Mouse (Mus musculus): ENCODE measurements around the gene Otulin.

Gene Otulin

GRCm38 (mm10) chr15:27657866-27658265, 27.4 kb upstream of the Otulin start:
- no peak for DNase-seq (ENCODE audit: low spot score in 2 of 2)

DNA sequence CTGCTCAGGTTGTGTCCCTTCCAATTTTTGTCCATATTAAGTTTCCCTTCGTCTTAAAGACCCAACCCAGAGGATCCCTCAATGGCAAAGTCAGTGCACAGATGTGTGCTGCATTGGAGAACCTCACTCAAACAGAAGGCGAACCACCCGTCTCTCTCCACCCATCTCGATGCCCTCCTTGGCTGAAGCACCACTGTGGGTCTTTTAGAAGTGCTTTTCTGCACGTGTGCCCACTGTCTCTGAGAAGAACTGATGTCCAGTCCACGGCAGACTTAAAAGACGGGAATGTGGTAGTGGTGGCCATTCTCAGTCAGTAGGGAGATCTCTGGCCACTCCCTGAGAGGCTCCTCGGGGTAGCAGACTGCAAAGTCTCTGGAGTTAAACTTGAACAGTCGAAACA, 26.1 kb upstream of the Otulin start:
- no peak for DNase-seq (ENCODE audit: low spot score in 2 of 2)

DNA sequence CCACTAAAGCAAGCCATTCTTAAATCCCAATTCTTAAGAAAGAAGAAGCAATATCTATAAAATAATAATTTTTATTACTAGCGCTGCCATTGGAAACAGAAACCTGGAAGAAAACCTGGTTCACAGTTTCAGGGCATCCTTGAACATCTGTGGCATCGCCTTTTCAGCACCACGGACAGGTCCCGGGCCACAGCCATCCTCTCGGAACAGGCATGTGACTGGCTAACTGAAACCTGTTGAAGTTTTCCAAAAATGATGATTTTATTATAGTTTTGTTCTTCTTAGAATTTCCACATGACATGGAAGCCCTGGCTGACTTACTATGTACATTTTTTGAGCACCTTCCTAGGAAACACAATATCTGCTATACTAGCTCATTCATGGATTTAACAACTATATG, 24.5 kb upstream of the Otulin start:
- DNase-seq (ENCODE audit: low spot score in 2 of 2), result peak in 1 of 2 experiments; percentile 58

GRCm38 (mm10) chr15:27647686-27648085, 17.2 kb upstream of the Otulin start:
- DNase-seq (ENCODE audit: low spot score in 2 of 2), result no peak

GRCm38 (mm10) chr15:27646665-27647064, 16.2 kb upstream of the Otulin start:
- DNase-seq (ENCODE audit: low spot score in 2 of 2), result no peak

- DNase-seq (ENCODE audit: low spot score in 2 of 2), result no peak
Observed at GRCm38 (mm10) chr15:27645250-27645649, 14.8 kb upstream of the Otulin start.

- DNase-seq (ENCODE audit: low spot score in 2 of 2), result peak in 1 of 2 experiments; percentile 56
Observed at GRCm38 (mm10) chr15:27642895-27643294, 12.4 kb upstream of the Otulin start.

GRCm38 (mm10) chr15:27641171-27641570, 10.7 kb upstream of the Otulin start:
- no peak for DNase-seq (ENCODE audit: low spot score in 2 of 2)

DNA sequence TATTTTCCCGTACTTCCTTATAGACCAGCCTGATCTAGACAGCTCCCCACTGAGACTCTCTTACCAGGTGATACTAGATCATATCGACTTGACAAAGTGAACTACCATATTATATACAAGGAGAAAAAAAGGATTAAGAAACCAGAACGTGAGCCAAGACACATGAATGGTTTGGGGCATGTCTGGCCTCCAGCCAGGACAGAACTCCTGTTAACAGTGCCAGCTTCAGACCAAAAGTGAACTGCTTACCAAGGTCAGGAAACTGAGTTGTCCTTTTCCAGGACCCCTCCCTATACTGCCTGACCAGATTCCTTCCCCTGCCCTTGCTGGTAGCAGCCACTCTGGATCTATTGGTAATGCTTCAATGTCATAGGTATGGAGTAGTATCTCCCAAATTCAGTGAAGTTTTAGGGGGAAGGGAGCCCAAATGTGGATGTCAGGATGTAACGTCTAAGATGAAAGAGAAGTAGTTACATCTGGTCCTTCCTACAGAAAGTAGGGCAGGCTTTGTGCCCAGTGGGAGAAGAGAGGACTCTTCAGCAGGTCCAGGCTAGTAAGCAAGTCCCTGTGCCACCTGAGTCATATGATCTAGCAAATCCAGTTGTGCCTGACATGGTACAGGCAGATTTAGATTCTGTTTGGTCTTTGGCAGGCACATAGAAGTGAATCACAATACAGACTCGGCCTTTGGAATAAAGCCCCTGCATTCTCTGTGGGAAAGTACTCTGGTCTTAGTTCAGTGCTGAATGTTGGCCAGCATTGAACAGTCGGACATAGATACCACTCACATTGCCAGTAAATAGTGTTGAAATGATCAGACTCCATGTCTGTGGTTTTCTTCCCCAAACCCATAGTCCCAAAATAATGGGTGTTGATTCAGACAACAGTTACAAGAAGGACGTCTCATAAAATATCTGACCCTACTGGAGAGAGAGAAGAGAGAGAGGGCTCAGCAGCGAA, 3.7 kb upstream of the Otulin start:
- no peak for DNase-seq (ENCODE audit: low spot score in 2 of 2)

DNA sequence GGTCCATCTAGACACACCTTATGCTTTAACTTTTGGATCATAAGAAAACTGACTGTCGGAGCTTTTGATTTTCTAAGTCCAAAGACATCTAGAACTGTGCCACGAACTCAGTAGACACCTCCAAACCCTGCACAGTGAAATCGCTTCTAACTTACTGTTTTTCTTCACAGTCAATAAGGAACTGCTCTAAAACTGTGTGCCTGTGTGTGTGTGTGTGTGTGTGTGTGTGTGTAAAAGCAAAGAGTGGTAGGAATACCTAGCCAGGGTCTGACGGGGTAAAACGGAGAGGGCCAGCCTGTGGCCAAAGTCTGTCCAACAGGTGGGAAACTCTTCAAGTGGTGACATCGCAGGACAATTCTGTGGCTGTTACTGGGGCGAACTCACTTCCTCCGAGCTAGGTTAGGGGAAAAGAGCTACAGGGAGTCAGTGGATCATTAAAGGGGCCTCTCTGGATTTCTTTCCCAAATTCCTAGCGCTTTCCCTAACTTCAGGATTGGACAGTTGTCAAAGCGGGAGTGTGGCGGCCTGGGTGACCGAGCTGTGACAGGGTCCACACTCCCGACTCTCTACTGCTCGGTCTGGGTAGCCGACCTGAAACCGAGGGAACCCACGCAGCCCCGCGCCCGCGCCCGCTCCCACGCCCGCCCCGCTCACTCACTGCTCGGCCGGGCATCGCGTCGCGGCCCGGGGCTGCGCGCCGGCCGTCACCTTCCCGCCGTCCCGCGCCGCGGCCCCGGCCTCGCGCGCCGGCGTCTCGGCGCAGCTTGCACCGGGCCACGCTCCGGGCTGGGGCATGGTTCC, 493 bp downstream of the Otulin start:
- peak; percentile 28 to 32 for DNase-seq (ENCODE audit: low spot score in 2 of 2)

DNA sequence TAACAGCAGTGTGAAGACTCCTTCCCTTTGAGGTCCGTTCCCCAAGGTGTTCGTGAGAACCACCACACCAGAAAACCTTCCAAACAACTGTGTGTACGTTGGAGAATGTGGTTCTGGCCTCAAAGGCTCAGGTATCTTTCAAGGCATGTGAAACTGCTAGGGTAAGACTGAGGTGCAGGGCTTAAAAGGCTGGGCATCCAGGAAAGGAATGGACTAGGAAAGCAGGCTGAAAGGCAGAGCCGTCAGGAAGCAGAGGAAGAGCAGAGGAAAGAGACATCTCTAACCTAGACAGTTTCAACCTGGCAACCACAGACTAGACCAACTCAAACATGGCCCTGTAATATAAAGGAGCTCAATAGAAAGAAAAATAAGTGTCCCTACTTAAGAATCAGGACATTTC, 1.4 kb downstream of the Otulin start:
- no peak for DNase-seq (ENCODE audit: low spot score in 2 of 2)

- peak in 1 of 2 experiments; percentile 30 for DNase-seq (ENCODE audit: low spot score in 2 of 2)
Observed at GRCm38 (mm10) chr15:27627794-27628193, 2.7 kb downstream of the Otulin start.

GRCm38 (mm10) chr15:27626314-27626713, 4.2 kb downstream of the Otulin start:
- DNase-seq (ENCODE audit: low spot score in 2 of 2), result no peak

GRCm38 (mm10) chr15:27625890-27626255, 4.6 kb downstream of the Otulin start:
- no peak for DNase-seq (ENCODE audit: low spot score in 2 of 2)

DNA sequence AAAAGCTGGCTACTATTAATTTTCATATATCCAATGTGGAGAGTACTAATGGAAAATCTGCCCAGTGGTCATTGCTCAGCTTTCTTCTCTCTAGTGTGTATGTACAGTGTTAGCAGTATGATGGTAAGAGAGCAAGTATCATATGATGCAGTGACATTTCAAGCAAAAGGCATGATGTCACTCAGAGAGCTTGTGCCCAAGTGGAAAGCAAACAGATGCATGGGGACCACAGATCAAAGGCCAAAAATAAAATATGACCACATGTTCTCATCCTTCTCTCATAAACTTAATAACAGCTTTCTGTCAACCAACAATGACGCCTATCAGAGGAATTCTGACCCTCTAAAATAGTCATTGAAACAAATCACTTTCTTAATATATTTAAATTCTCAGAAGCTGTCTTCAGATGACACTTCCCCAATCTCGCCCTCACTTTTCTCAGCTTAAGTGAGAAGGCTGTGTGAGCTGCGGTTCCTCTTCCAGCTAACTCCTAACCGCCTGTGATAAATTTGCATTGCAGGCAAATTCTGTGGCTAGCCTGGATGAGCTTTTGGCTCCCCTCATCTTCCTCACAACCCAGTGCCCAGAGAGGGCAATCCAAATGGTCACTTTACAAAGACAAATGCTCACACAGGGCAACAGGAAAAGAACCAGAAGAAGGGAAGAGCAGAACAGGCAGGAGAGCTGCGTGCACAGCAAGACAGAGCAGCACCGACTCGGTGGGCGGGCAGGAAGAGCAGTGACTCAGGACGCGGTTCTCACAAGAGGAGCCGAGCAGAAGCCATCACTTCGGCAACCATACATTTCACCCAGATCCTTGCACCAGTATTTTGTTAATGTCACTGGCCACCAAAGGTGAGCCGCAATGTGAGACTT, 5.2 kb downstream of the Otulin start:
- peak; percentile 27 to 50 for DNase-seq (ENCODE audit: low spot score in 2 of 2)

DNA sequence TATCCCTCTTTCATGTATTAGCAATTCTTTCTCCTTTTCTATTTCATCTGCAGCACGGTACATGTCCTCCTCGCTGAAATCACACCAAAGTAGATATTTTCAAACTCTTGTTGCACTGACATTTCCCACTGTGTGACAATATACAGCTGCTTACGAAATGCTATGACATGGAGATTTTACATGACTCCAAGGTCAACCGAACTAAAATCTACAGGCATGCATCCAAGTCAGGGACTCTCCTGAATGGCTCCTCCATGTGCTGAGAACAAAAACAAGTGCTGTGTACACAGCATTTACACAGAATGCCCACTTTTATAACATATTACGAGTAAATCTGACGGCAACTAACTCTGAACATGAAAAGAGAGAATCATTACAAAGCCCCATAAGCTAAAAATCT, 7.2 kb downstream of the Otulin start:
- no peak for DNase-seq (ENCODE audit: low spot score in 2 of 2)

- DNase-seq (ENCODE audit: low spot score in 2 of 2), result no peak
Observed at GRCm38 (mm10) chr15:27620475-27621185, 9.9 kb downstream of the Otulin start.

- no peak for DNase-seq (ENCODE audit: low spot score in 2 of 2)
Observed at GRCm38 (mm10) chr15:27619683-27620082, 10.8 kb downstream of the Otulin start.

GRCm38 (mm10) chr15:27618778-27619533, 11.5 kb downstream of the Otulin start:
- DNase-seq (ENCODE audit: low spot score in 2 of 2), result no peak

- DNase-seq (ENCODE audit: low spot score in 2 of 2), result no peak
Observed at GRCm38 (mm10) chr15:27617227-27617626, 13.3 kb downstream of the Otulin start.

Measured in spleen, postnatal 10 days (tissue).